Mouse (Mus musculus) embryonic facial prominence, embryonic 11.5 days (tissue): ENCODE data around the gene Pard3b. TPM values are rescaled to one million over a fixed set of nuclear protein-coding genes. Genes with fewer than 3 reads are reported as not detected.
A peak's percentile ranks its signal among the peaks of the same experiment; 100 is the strongest.

Experiments
- ATAC-seq: fragments of 200-750 bp; cut with Nextera tagmentation; replicated peaks from 2 replicates; pipeline ENCODE4 v1.8.0; 2017; ENCODE audit warnings: low read depth; ENCODE audit not compliant: insufficient number of reproducible peaks, low FRiP score, low TSS enrichment
- DNase-seq: peaks from one replicate; pipeline ENCODE4 v3.0.0-alpha.2; 2015; ENCODE audit warnings: low spot score
- H3K27ac ChIP-seq: fragments of 300-500 bp; sonication (generic); replicated peaks from 2 replicates; pipeline ENCODE4 v1.5.1; 2014; ENCODE audit warnings: mild to moderate bottlenecking, low read depth, low read length, control low read depth
- H3K27me3 ChIP-seq: fragments of 300-500 bp; sonication (generic); 2 replicates; pipeline ENCODE4 v1.6.1; 2014; ENCODE audit warnings: mild to moderate bottlenecking, low read length, moderate library complexity, mixed read lengths; ENCODE audit not compliant: control insufficient read depth, insufficient read depth
- H3K36me3 ChIP-seq: fragments of 300-500 bp; sonication (generic); replicated peaks from 2 replicates; pipeline ENCODE4 v1.6.1; 2014; ENCODE audit warnings: low read depth, mild to moderate bottlenecking, low read length, moderate library complexity, mixed read lengths; ENCODE audit not compliant: control insufficient read depth, insufficient read depth
- H3K4me1 ChIP-seq: fragments of 300-500 bp; sonication (generic); 2 replicates; pipeline ENCODE4 v1.6.1; 2014; ENCODE audit warnings: low read length, mixed read lengths; ENCODE audit not compliant: control insufficient read depth, insufficient read depth
- H3K4me2 ChIP-seq: fragments of 300-500 bp; sonication (generic); 2 replicates; pipeline ENCODE4 v1.6.1; 2014; ENCODE audit warnings: low read depth, mild to moderate bottlenecking, control low read depth, low read length, moderate library complexity
- H3K4me3 ChIP-seq: fragments of 300-500 bp; sonication (generic); 2 replicates; pipeline ENCODE4 v1.5.1; 2014; ENCODE audit warnings: low read depth, low read length, control low read depth
- H3K9ac ChIP-seq: fragments of 300-500 bp; sonication (generic); replicated peaks from 2 replicates; pipeline ENCODE4 v1.6.1; 2014; ENCODE audit warnings: mild to moderate bottlenecking, control low read depth, low read length
- H3K9me3 ChIP-seq: fragments of 300-500 bp; sonication (generic); replicated peaks from 2 replicates; pipeline ENCODE4 v1.6.1; 2016; ENCODE audit warnings: mild to moderate bottlenecking, low read length, inconsistent platforms, mixed read lengths; ENCODE audit not compliant: control insufficient read depth
- WGBS: fragments of 180-500 bp; shearing (Covaris S2); extraction: QIAGEN DNeasy Blood & Tissue Kit; methylation state at CpG from one replicate; pipeline ENCODE4 v1.1.7; 2014; 5-methylcytosine and 5-hydroxymethylcytosine counted together
- polyA plus RNA-seq: library from polyadenylated mRNA; unstranded; fragments of >200 nt; fragmentation: Nextera tagmentation; extraction: Ambion mirVana; gene quantifications from 2 replicates; pipeline ENCODE4 v1.2.1, GENCODE M21; 2014

Pard3b gene
- polyA plus RNA-seq, 1 experiment from 2014 or later, result 7.7 TPM

DNA sequence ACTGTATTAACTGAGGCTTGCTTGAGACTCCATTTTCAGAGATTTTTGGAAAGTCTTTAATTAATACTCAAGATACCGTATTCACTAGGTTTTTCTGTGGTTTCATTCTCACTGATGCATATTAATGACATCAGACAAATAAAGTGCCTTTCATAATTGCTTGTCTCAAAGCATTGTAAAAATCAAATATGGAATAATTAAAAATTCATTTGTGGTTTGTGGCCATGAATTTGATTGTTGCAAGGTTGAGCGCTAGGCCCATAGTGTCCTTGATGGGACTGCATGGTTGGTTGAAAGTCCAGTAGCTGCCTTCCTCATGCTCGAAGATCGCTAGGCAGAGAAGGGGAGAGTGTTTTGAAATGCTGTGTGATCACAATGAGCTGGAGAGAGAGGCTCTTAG is 323.9 kb downstream of the Pard3b start:
- Histone ChIP-seq H3K4me1 (no peaks in the 10 kb centered on the region), H3K27me3 (no peaks in the 10 kb centered on the region), H3K9ac (no peak overlapping the region), H3K9me3 (no peaks in the 10 kb centered on the region), H3K36me3 (no peaks in the 10 kb centered on the region), H3K27ac (no peak overlapping the region), H3K4me3 (no peak overlapping the region), H3K4me2 (no peak overlapping the region)
- WGBS, result 87% methylated on average over 4 of the region's 4 CpGs
- ATAC-seq (no peak), DNase-seq (no peak)

DNA sequence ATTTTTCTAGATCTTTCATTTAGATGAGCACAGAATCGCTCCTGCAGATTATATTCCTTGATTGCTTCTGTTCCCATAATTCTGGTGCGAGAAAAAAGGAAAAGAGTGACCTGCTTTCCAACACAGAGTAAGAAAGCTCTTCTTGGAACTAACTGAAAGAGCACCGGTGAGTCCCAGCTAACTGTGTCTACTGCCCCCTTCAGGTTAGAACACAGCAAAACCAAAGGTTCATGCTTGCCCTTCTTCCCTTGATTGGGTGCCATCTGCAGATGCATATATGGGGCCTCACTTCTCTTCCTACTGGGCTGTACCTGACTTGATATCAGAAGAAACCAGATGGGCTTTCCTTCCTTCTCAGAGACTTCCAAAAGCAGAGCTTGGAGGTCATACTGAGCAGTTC is 328.5 kb downstream of the Pard3b start:
- 72% methylated on average over 3 of the region's 3 CpGs for WGBS
- no peak overlapping the region for H3K27ac ChIP-seq
- no peak overlapping the region for H3K9ac ChIP-seq
- no peak overlapping the region for H3K4me3 ChIP-seq
- no peak overlapping the region for H3K4me2 ChIP-seq
- no peaks in the 10 kb centered on the region for H3K27me3 ChIP-seq
- no peaks in the 10 kb centered on the region for H3K4me1 ChIP-seq
- DNase-seq (peak; percentile 24), ATAC-seq (no peak)
- no peaks in the 10 kb centered on the region for H3K36me3 ChIP-seq
- no peaks in the 10 kb centered on the region for H3K9me3 ChIP-seq

DNA sequence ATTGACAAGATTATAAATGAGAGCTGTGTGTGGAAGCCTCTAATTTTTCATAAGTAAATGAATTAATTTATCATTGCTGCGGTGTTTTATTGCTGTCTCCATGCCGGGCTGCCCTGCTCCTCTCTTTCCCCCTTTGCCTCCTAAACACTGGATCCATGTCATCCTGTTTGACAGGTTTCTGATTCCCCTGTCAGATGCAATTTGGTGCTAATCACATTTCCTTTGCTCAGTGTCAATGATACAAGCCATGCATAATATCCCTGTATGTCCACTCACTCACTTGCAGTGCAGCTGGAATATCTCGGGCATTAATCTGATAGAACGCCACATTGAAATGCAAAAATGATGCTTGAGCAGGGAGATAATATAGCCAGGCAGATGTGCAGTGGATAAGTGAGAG is 329.2 kb downstream of the Pard3b start:
- H3K4me1 ChIP-seq, result no peaks in the 10 kb centered on the region
- H3K9ac ChIP-seq, result no peak overlapping the region
- ATAC-seq (no peak), DNase-seq (no peak)
- no peaks in the 10 kb centered on the region for H3K9me3 ChIP-seq
- no peak overlapping the region for H3K27ac ChIP-seq
- 78% methylated on average over 4 of the region's 4 CpGs for WGBS
- H3K4me2 ChIP-seq, result no peak overlapping the region
- no peaks in the 10 kb centered on the region for H3K27me3 ChIP-seq
- no peaks in the 10 kb centered on the region for H3K36me3 ChIP-seq
- H3K4me3 ChIP-seq, result no peak overlapping the region

DNA sequence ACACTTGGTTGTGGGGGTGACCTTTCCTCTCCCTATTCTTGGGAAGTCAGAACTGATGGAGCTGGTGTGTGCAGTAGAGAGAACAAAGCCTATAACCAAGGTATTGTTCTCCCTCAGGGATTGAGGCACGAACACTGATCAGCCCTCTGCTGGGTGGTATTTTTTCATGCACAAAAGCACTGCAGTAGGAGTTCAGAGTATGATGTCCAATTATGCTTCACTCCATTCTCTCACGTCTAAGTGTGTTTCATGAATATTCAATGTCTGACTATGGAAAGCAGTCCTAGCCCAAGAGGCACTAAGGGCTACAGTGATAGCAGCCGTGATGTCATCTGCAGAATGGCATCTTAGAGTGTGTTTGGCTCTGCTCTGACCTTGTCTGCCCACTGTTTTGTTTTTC is 359.1 kb downstream of the Pard3b start:
- H3K27ac ChIP-seq, result no peak overlapping the region
- 57% methylated on average over 3 of the region's 3 CpGs for WGBS
- no peak overlapping the region for H3K9ac ChIP-seq
- DNase-seq (no peak), ATAC-seq (no peak)
- no peaks in the 10 kb centered on the region for H3K4me1 ChIP-seq
- H3K27me3 ChIP-seq, result no peaks in the 10 kb centered on the region
- no peak overlapping the region for H3K4me3 ChIP-seq
- H3K9me3 ChIP-seq, result no peaks in the 10 kb centered on the region
- H3K36me3 ChIP-seq, result no peaks in the 10 kb centered on the region
- no peak overlapping the region for H3K4me2 ChIP-seq

DNA sequence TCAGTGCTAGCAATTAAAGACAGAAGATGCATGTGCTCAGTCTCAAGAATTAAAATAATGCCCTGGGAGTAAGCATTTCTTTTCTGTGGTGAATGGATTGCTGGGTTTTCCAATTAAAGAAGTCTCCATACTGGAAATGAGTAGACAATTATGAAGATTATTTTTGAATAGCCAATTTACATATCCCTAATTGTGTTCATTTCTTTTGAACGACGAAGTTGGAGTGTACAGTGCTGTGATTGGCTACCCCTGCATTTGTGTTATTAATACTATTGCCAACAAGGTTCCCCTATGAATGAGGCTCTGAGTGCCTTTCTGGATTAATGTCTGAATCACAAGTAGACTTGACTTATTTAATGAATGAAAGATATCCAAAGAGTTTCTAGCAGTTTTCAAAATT is 370.2 kb downstream of the Pard3b start:
- ATAC-seq, result no peak
- H3K9ac ChIP-seq, result no peak overlapping the region
- H3K36me3 ChIP-seq, result no peaks in the 10 kb centered on the region
- no peak overlapping the region for H3K27ac ChIP-seq
- DNase-seq, result no peak
- H3K27me3 ChIP-seq, result no peaks in the 10 kb centered on the region
- H3K9me3 ChIP-seq, result no peaks in the 10 kb centered on the region
- no peak overlapping the region for H3K4me3 ChIP-seq
- WGBS, result 90% methylated on average over 2 of the region's 2 CpGs
- H3K4me2 ChIP-seq, result no peak overlapping the region
- no peaks in the 10 kb centered on the region for H3K4me1 ChIP-seq

DNA sequence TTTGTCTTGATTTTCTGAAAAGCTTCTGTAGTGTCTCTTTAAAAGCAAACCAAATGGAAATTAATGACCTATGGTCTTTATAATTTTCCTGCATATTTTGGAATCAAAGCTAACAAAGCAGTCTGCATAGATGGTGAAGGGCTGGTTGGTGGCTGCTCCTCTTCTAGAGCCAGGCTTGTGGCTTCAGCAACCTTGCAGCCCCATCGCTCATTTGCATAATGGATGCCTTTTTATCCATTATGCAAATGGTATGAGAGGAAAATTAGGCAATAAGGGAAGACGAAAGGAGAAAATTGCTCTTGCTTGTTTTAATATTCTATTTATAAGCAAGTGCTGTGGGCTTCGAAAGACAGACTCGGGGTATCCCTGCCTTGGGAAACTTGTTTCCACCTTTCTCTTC is 373.1 kb downstream of the Pard3b start:
- H3K4me3 ChIP-seq, result no peak overlapping the region
- H3K4me2 ChIP-seq, result no peak overlapping the region
- WGBS, result 88% methylated on average over 4 of the region's 4 CpGs
- no peaks in the 10 kb centered on the region for H3K36me3 ChIP-seq
- no peak overlapping the region for H3K9ac ChIP-seq
- H3K27me3 ChIP-seq, result no peaks in the 10 kb centered on the region
- no peaks in the 10 kb centered on the region for H3K4me1 ChIP-seq
- H3K9me3 ChIP-seq, result no peaks in the 10 kb centered on the region
- H3K27ac ChIP-seq, result no peak overlapping the region
- ATAC-seq (no peak), DNase-seq (no peak)

DNA sequence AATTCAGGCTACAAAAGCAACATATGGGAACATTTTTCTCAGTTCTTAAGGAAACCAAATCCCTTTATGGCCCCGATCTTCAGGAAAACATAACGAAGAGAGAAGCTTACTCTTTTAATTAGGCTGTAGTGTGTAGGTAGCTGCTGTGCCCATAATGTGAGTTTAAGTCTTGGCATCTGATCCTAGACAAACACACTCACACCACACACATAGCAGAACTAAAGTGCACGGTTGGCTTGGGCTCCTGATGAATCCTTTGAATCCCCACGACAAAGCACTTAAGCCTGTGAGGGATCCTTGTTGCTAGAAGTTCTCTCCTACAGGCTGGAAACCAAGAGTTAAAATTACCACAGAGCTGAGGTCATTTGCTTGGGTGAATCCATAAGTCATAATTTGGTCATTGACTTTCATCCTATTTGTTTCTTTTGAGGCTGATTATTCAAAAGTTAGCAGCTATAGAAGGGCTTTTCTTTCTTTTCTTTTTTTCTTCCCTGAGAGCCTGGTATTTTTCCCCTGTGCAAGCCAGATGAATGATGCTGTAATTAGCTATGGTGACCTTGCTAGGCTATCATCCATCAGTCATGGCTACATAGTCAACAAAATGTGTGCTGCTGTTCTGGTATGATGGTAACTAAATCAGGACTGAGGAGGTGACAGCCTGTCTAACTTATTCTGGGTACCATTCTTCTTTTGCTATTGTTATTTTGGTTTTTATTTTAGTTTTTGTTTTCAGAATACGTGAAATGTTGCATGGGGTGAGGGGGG is 378.1 kb downstream of the Pard3b start:
- 0 out of 2 replicates have a peak, but pooled peaks have one; percentile 52 for ATAC-seq
- Histone ChIP-seq H3K9me3 (no peaks in the 10 kb centered on the region), H3K27ac (no peak overlapping the region), H3K9ac (no peak overlapping the region), H3K4me1 (no peaks in the 10 kb centered on the region; the same call in 1 of the 2 replicates), H3K4me2 (no peak overlapping the region), H3K4me3 (no peak overlapping the region), H3K27me3 (no peaks in the 10 kb centered on the region), H3K36me3 (no peaks in the 10 kb centered on the region)
- DNase-seq, result peak; percentile 73
- WGBS, result 18% methylated on average over 5 of the region's 5 CpGs

DNA sequence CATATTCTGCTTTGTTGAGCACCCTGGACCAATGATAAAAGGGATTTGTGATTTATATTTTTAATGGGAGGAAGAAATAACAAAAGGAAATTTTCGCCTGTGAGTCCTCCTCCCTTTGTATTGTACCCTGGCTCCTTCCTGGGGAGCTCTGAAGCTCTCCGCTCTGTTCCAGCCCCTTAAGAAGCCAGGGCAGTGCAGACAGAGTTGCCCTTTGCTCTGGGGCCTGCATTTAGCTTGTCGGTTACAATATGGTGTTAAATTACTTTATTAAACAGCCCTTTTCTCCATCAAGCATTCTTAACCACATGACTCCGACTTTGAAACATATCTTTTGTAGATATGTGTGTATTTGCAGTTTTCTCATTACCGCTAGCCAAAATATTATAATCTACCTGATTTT is 379.7 kb downstream of the Pard3b start:
- Histone ChIP-seq H3K4me2 (no peak overlapping the region), H3K36me3 (no peaks in the 10 kb centered on the region), H3K4me1 (no peaks in the 10 kb centered on the region; the same call in 1 of the 2 replicates), H3K9ac (no peak overlapping the region), H3K27ac (no peak overlapping the region), H3K9me3 (no peaks in the 10 kb centered on the region), H3K27me3 (no peaks in the 10 kb centered on the region), H3K4me3 (no peak overlapping the region)
- no peak for ATAC-seq
- 25% methylated on average over 5 of the region's 5 CpGs for WGBS
- peak; percentile 51 for DNase-seq
